In the genomic region with DNA sequence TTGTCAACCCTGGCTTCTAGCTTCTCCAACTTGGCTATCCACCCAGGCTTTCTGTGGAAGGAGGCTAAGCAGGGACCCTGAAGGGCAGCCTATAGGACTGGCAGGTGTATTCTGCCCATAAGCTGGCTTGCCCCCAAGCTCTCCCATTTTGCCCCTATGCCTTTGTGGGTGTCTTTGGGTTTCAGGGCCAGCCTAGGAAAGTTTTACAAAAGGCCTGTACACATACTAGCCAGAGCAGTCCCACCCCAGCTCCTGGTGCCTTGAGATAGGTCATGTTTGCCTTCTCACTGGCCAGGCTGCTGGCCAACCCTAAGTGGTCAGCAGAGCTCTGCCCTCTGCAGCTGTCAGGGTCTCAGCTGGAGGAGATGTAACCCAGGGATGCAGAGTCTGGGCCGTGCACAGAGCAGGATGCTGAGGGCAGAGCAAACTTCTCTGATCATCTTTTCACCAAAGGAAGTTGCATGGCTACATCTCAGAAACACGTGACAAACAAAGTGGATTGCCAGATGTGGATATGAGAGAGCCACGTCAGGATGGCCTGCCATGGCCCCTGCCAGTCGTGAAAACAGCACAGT, we compare ENCODE assay signal across 8 mouse cellular contexts. TPM values are rescaled to one million over a fixed set of nuclear protein-coding genes. Genes with fewer than 3 reads are reported as not detected.
DNase-seq lines count a peak whose midpoint lies in the region; ATAC-seq and TF ChIP-seq lines count a peak whose summit lies in the region.

No protein-coding gene starts in this region.

- peak overlapping the region; percentile 79 for H3K4me2 ChIP-seq in intestine, embryonic 16.5 days (ENCODE audit: low read depth, low read length)
- H3K4me2 ChIP-seq in neural tube, embryonic 12.5 days (replicated peaks), result peak overlapping the region; percentile 97

- ATAC-seq in intestine, embryonic 16.5 days, result no peak
- ATAC-seq in neural tube, embryonic 12.5 days (ENCODE audit: low FRiP score, low read depth), result no peak

- DNase-seq in cerebellum, adult 11-12 months, result peak; percentile 69
- no peak for DNase-seq in cerebellum, adult 8-10 months
- no peak for DNase-seq in testis, postnatal 10 days (ENCODE audit: low spot score)
- no peak for DNase-seq in left cerebral cortex, postnatal 25 days (ENCODE audit: low spot score in 2 of 2)
- no peak for DNase-seq in adrenal gland, adult 8-10 months

- TF ChIP-seq POLR2A in testis, adult 2 months (IDR thresholded peaks at IDR 0.05; ENCODE audit: control insufficient read depth, low read depth, low read length), result no peak

- peak overlapping the region; percentile 83 for H3K4me3 ChIP-seq in testis, adult 2 months (ENCODE audit: control insufficient read depth, low read depth, low read length)
- H3K4me3 ChIP-seq in intestine, embryonic 16.5 days (ENCODE audit: low read length), result peak overlapping the region; percentile 78; the same call in 1 of the 2 replicates
- H3K4me3 ChIP-seq in neural tube, embryonic 12.5 days, result peak overlapping the region; percentile 86

- peaks cover 18% of the 10 kb centered on the region for H3K4me1 ChIP-seq in testis, adult 2 months (ENCODE audit: control insufficient read depth, insufficient read depth, low read length)
- H3K4me1 ChIP-seq in intestine, embryonic 16.5 days (ENCODE audit: control insufficient read depth, insufficient read depth, low read length), result peaks cover 33% of the 10 kb centered on the region
- H3K4me1 ChIP-seq in neural tube, embryonic 12.5 days, result peaks cover 39% of the 10 kb centered on the region

- no peaks in the 10 kb centered on the region for H3K27me3 ChIP-seq in testis, adult 2 months (ENCODE audit: control insufficient read depth, insufficient read depth, low read length)
- no peaks in the 10 kb centered on the region for H3K27me3 ChIP-seq in intestine, embryonic 16.5 days (replicated peaks; ENCODE audit: control insufficient read depth, insufficient read depth, low read length)
- no peaks in the 10 kb centered on the region for H3K27me3 ChIP-seq in neural tube, embryonic 12.5 days (replicated peaks)

- H3K9ac ChIP-seq in intestine, embryonic 16.5 days (ENCODE audit: low read depth, low read length), result peak overlapping the region; percentile 96
- H3K9ac ChIP-seq in neural tube, embryonic 12.5 days, result peak overlapping the region; percentile 93

- 40% methylated on average over 4 of the region's 4 CpGs for WGBS in intestine, embryonic 16.5 days
- WGBS in neural tube, embryonic 12.5 days, result 50% methylated on average over 4 of the region's 4 CpGs

- H3K27ac ChIP-seq in testis, adult 2 months (ENCODE audit: control insufficient read depth, insufficient read depth, low read depth, low read length), result peak overlapping the region; percentile 97; the same call in 1 of the 2 replicates
- H3K27ac ChIP-seq in intestine, embryonic 16.5 days (ENCODE audit: low read length), result peak overlapping the region; percentile 96
- H3K27ac ChIP-seq in neural tube, embryonic 12.5 days, result peak overlapping the region; percentile 98

- TF ChIP-seq CTCF in testis, adult 2 months (IDR thresholded peaks at IDR 0.05; ENCODE audit: control insufficient read depth, insufficient read depth, insufficient replicate concordance, low read depth, low read length), result no peak

- no peaks in the 10 kb centered on the region for H3K9me3 ChIP-seq in intestine, embryonic 16.5 days (ENCODE audit: control insufficient read depth, low read length)
- no peaks in the 10 kb centered on the region for H3K9me3 ChIP-seq in neural tube, embryonic 12.5 days

- no peaks in the 10 kb centered on the region for H3K36me3 ChIP-seq in testis, adult 2 months (ENCODE audit: control insufficient read depth, insufficient read depth, low read length)
- H3K36me3 ChIP-seq in intestine, embryonic 16.5 days (ENCODE audit: control insufficient read depth, insufficient read depth, low read length), result peaks cover 11% of the 10 kb centered on the region
- peaks cover 19% of the 10 kb centered on the region for H3K36me3 ChIP-seq in neural tube, embryonic 12.5 days

- intact Hi-C loops in left cerebral cortex, postnatal 25 days (cut with DNase I), result no loop called here

RNA-seq across cellular contexts. Expression of a gene that starts 1.0 kb away (rescaled TPM):
- 71.2 and 72.1 TPM in 2 replicates for polyA plus RNA-seq in testis, adult 2 months (2012; rRNA removed)
- polyA plus RNA-seq in intestine, embryonic 16.5 days (2015; fragmentation: Nextera tagmentation; extraction: Ambion mirVana), result 42.0 and 47.6 TPM in 2 replicates
- polyA plus RNA-seq in neural tube, embryonic 12.5 days (2016; fragmentation: Nextera tagmentation; extraction: Ambion mirVana), result 87.6 and 102 TPM in 2 replicates
- 100 to 1,000 TPM; 168 to 171 TPM for total RNA-seq in left cerebral cortex, postnatal 25 days (2021)
- 1,000 to 10,000 TPM in 1 of 4 experiments, 100 to 1,000 TPM in 3; 300 to 1,377 (median 701) TPM for total RNA-seq in adrenal gland, adult 8-10 months (2022)

RNA-seq across cellular contexts. Expression of a gene that starts 29.2 kb away (rescaled TPM):
- 51.1 and 51.7 TPM in 2 replicates for polyA plus RNA-seq in testis, adult 2 months (2012; rRNA removed)
- polyA plus RNA-seq in intestine, embryonic 16.5 days (2015; fragmentation: Nextera tagmentation; extraction: Ambion mirVana), result 78.6 and 82.0 TPM in 2 replicates
- polyA plus RNA-seq in neural tube, embryonic 12.5 days (2016; fragmentation: Nextera tagmentation; extraction: Ambion mirVana), result 63.5 and 65.5 TPM in 2 replicates
- total RNA-seq in left cerebral cortex, postnatal 25 days (2021), result 10 to 100 TPM; 40.0 to 42.8 TPM
- total RNA-seq in adrenal gland, adult 8-10 months (2022), result 10 to 100 TPM; 62.8 to 71.6 (median 70.5) TPM

RNA-seq across cellular contexts. Expression of a gene that starts 41.3 kb away (rescaled TPM):
- polyA plus RNA-seq in testis, adult 2 months (2012; rRNA removed), result 233 and 245 TPM in 2 replicates
- polyA plus RNA-seq in intestine, embryonic 16.5 days (2015; fragmentation: Nextera tagmentation; extraction: Ambion mirVana), result 164 and 179 TPM in 2 replicates
- polyA plus RNA-seq in neural tube, embryonic 12.5 days (2016; fragmentation: Nextera tagmentation; extraction: Ambion mirVana), result 250 and 258 TPM in 2 replicates
- total RNA-seq in left cerebral cortex, postnatal 25 days (2021), result 100 to 1,000 TPM; 139 to 143 TPM
- total RNA-seq in adrenal gland, adult 8-10 months (2022), result 100 to 1,000 TPM; 138 to 150 (median 147) TPM

RNA-seq across cellular contexts. Expression of a gene that starts 41.4 kb away (rescaled TPM):
- 11.1 and 11.3 TPM in 2 replicates for polyA plus RNA-seq in testis, adult 2 months (2012; rRNA removed)
- 40.6 and 40.7 TPM in 2 replicates for polyA plus RNA-seq in intestine, embryonic 16.5 days (2015; fragmentation: Nextera tagmentation; extraction: Ambion mirVana)
- 77.2 and 81.3 TPM in 2 replicates for polyA plus RNA-seq in neural tube, embryonic 12.5 days (2016; fragmentation: Nextera tagmentation; extraction: Ambion mirVana)
- total RNA-seq in left cerebral cortex, postnatal 25 days (2021), result 10 to 100 TPM; 62.9 to 63.3 TPM
- total RNA-seq in adrenal gland, adult 8-10 months (2022), result 10 to 100 TPM; 17.3 to 21.4 (median 20.5) TPM
